ENCODE assay signal across 31 mouse cellular contexts in the genomic region with DNA sequence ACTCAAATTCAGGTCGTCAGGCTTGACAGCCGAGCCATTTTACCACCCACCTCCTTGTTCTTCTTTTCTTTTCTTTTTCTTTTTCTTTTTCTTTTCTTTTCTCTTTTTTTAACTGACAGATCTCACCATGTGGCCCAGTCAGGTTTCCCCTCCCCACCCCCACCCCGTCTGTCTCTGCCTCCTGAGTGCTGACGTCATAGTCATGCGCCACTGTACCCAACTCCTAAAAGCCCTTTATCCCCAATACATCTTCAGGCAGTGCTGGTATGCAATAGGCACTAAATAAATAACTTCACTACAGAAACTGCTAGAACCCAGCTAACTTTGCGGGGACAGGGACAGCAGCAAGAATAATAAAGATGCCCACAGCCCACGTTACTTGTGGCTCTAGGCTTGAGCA. TPM values are rescaled to one million over a fixed set of nuclear protein-coding genes. Genes with fewer than 3 reads are reported as not detected.
DNase-seq lines count a peak whose midpoint lies in the region; ATAC-seq and TF ChIP-seq lines count a peak whose summit lies in the region.
"Had no signal": no experiment of that assay in that cellular context is flagged by ENCODE, and none has a peak within 500 bp of the region (broad histone marks: within the 10 kb centered on the region; RNA-seq: fewer than 3 reads in every experiment).

No protein-coding gene starts in this region.

- ATAC-seq in forebrain, embryonic 16.5 days = no peak
- ATAC-seq: CD4-positive, CD25-positive, alpha-beta regulatory T cell, adult 4 months; forebrain, embryonic 15.5 days; hindbrain, embryonic 16.5 days; intestine, embryonic 15.5 days had no signal

- no peaks in the 10 kb centered on the region for H3K27me3 ChIP-seq in E14TG2a.4 (ENCODE audit: insufficient read depth, low read length)
- no peaks in the 10 kb centered on the region for H3K27me3 ChIP-seq in forebrain, embryonic 16.5 days (replicated peaks; ENCODE audit: control insufficient read depth, insufficient read depth, low read length)
- H3K27me3 ChIP-seq: embryonic facial prominence, embryonic 13.5 days; forebrain, embryonic 12.5 days; forebrain, embryonic 15.5 days; hindbrain, embryonic 13.5 days; intestine, embryonic 15.5 days had no signal

- intact Hi-C loops in gastrocnemius, postnatal 14 days (cut with DNase I; ENCODE audit: low total_unique reads) = no loop called here

- no peaks in the 10 kb centered on the region for H3K9me3 ChIP-seq in E14TG2a.4 (ENCODE audit: low read length)
- no peaks in the 10 kb centered on the region for H3K9me3 ChIP-seq in forebrain, embryonic 16.5 days (ENCODE audit: control insufficient read depth, low read length)
- H3K9me3 ChIP-seq: embryonic facial prominence, embryonic 10.5 days; embryonic facial prominence, embryonic 13.5 days; forebrain, embryonic 12.5 days; forebrain, embryonic 15.5 days; G1E; heart, embryonic 12.5 days; heart, embryonic 15.5 days; hindbrain, embryonic 10.5 days; hindbrain, embryonic 13.5 days; intestine, embryonic 15.5 days had no signal

- peak overlapping the region; percentile 69 for H3K4me3 ChIP-seq in E14TG2a.4 (replicated peaks; ENCODE audit: low read length)
- H3K4me3 ChIP-seq in forebrain, embryonic 16.5 days (replicated peaks; ENCODE audit: low read length) = no peak overlapping the region
- H3K4me3 ChIP-seq: embryonic facial prominence, embryonic 10.5 days; embryonic facial prominence, embryonic 13.5 days; erythroblast, embryonic 14.5 days; forebrain, embryonic 12.5 days; forebrain, embryonic 15.5 days; heart, embryonic 12.5 days; heart, embryonic 15.5 days; hindbrain, embryonic 10.5 days; hindbrain, embryonic 13.5 days; intestine, embryonic 15.5 days had no signal

- peaks cover 61% of the 10 kb centered on the region for H3K4me1 ChIP-seq in E14TG2a.4 (replicated peaks; ENCODE audit: low read depth, low read length)
- no peaks in the 10 kb centered on the region for H3K4me1 ChIP-seq in forebrain, embryonic 16.5 days (replicated peaks; ENCODE audit: control insufficient read depth, insufficient read depth, low read length)
- H3K4me1 ChIP-seq: forebrain, embryonic 15.5 days; heart, embryonic 15.5 days; intestine, embryonic 15.5 days had no signal

- H3K36me3 ChIP-seq in E14TG2a.4 (ENCODE audit: insufficient read depth, low read length) = peaks cover 62% of the 10 kb centered on the region
- H3K36me3 ChIP-seq in forebrain, embryonic 16.5 days (ENCODE audit: control insufficient read depth, insufficient read depth) = peaks cover 7% of the 10 kb centered on the region
- H3K36me3 ChIP-seq: embryonic facial prominence, embryonic 10.5 days; G1E; heart, embryonic 12.5 days; heart, embryonic 15.5 days; intestine, embryonic 15.5 days had no signal

- no peak overlapping the region for H3K9ac ChIP-seq in forebrain, embryonic 16.5 days (replicated peaks; ENCODE audit: low read depth, low read length)
- H3K9ac ChIP-seq: embryonic facial prominence, embryonic 13.5 days; forebrain, embryonic 12.5 days; forebrain, embryonic 15.5 days; heart, embryonic 12.5 days; heart, embryonic 15.5 days; hindbrain, embryonic 13.5 days; intestine, embryonic 15.5 days had no signal

- no peak for TF ChIP-seq CTCF in E14TG2a.4 (conservative IDR thresholded peaks at IDR 0.05; ENCODE audit: low read length)

- no peak overlapping the region for H3K4me2 ChIP-seq in forebrain, embryonic 16.5 days (ENCODE audit: low read length)
- H3K4me2 ChIP-seq: embryonic facial prominence, embryonic 13.5 days; forebrain, embryonic 12.5 days; forebrain, embryonic 15.5 days; heart, embryonic 12.5 days; heart, embryonic 15.5 days; hindbrain, embryonic 13.5 days; intestine, embryonic 15.5 days had no signal

- H3K27ac ChIP-seq in forebrain, embryonic 16.5 days (ENCODE audit: low read length) = no peak overlapping the region
- H3K27ac ChIP-seq: embryonic facial prominence, embryonic 10.5 days; embryonic facial prominence, embryonic 13.5 days; forebrain, embryonic 12.5 days; forebrain, embryonic 15.5 days; heart, embryonic 15.5 days; hindbrain, embryonic 10.5 days; hindbrain, embryonic 13.5 days; intestine, embryonic 15.5 days had no signal

- DNase-seq in ES-CJ7 (ENCODE audit: low read depth, low spot score) (peak; percentile 70), ZHBTc4 (ENCODE audit: low read depth, low spot score) (peak; percentile 84)
- no peak for DNase-seq in adrenal gland, postnatal 4 days (ENCODE audit: low spot score in 2 of 2)
- DNase-seq in gastrocnemius, postnatal 14 days = no peak
- DNase-seq: adrenal gland, postnatal 10 days; adrenal gland, postnatal 36 days; cerebellum, adult 11-12 months; cerebellum, adult 8-10 months; cerebellum, postnatal 10 days; cerebellum, postnatal 36 days; embryo, embryonic 11 days; gastrocnemius, postnatal 36 days; heart, postnatal 10 days; heart, postnatal 36 days; kidney, adult 11 months; kidney, adult 9 months had no signal

- whole genome bisulfite sequencing in forebrain, embryonic 16.5 days = 65% methylated on average over 7 of the region's 7 CpGs

RNA-seq across cellular contexts. Expression of a gene that starts 21.4 kb away (rescaled TPM):
- 10 to 100 TPM; 82.1 to 88.3 TPM for total RNA-seq in adrenal gland, postnatal 4 days (2021)
- 92.2 and 92.5 TPM in 2 replicates for polyA plus RNA-seq in forebrain, embryonic 16.5 days (2015; fragmentation: Nextera tagmentation; extraction: Ambion mirVana)
- 10 to 100 TPM; 23.0 to 24.0 TPM for total RNA-seq in gastrocnemius, postnatal 14 days (2021)

RNA-seq across cellular contexts. Expression of a gene that starts 28.3 kb away (rescaled TPM):
- 10 to 100 TPM; 33.9 to 35.3 TPM for total RNA-seq in adrenal gland, postnatal 4 days (2021)
- 62.8 and 90.9 TPM in 2 replicates for polyA plus RNA-seq in forebrain, embryonic 16.5 days (2015; fragmentation: Nextera tagmentation; extraction: Ambion mirVana)
- 1 to 10 TPM in 1 of 2 experiments, under 1 TPM in 1; 0.60 to 1.6 TPM for total RNA-seq in gastrocnemius, postnatal 14 days (2021)

RNA-seq across cellular contexts. Expression of a gene that starts 56.7 kb away (rescaled TPM):
- 10 to 100 TPM; 13.2 to 19.9 TPM for total RNA-seq in adrenal gland, postnatal 4 days (2021)
- polyA plus RNA-seq in forebrain, embryonic 16.5 days (2015; fragmentation: Nextera tagmentation; extraction: Ambion mirVana) = 0.10 and 0.11 TPM in 2 replicates
- 1 to 10 TPM in 1 of 2 experiments, under 1 TPM in 1; 0.64 to 1.2 TPM for total RNA-seq in gastrocnemius, postnatal 14 days (2021)
- polyA plus RNA-seq: CD4-positive, CD25-positive, alpha-beta regulatory T cell, adult 4 months; erythroblast, embryonic 14.5 days had no signal

Comparison
In these comparisons a context has a peak if more than half of its experiments do, and no peak if none do; other contexts are left out.
1. DNase-seq: peak in ES-CJ7 (single experiment) and ZHBTc4 (single experiment); none in adrenal gland, postnatal 4 days (0 of 2) and gastrocnemius, postnatal 14 days (single experiment).
2. RNA of a gene that starts 28.3 kb away (total RNA-seq): 33.9 to 35.3 TPM in adrenal gland, postnatal 4 days; 0.60 to 1.6 TPM in gastrocnemius, postnatal 14 days; every median in the first group is over 10 times any median in the second.
3. RNA of a gene that starts 56.7 kb away (total RNA-seq): 13.2 to 19.9 TPM in adrenal gland, postnatal 4 days; 0.64 to 1.2 TPM in gastrocnemius, postnatal 14 days; every median in the first group is over 4 times any median in the second.